Mouse (Mus musculus) cortical plate, adult 2 months (tissue): ENCODE measurements around the gene Sars.

ENCODE experiments used
- CTCF ChIP-seq: fragments of 200-500 bp; IDR thresholded peaks from 2 replicates; pipeline ENCODE4 v1.5.1; 2011; ENCODE audit warnings: mild to moderate bottlenecking, control low read depth, low read length; ENCODE audit not compliant: insufficient read depth; ENCODE audit errors: extremely low read depth
- POLR2A ChIP-seq: fragments of 200-500 bp; IDR thresholded peaks from 2 replicates; pipeline ENCODE4 v1.6.1; 2011; ENCODE audit warnings: mild to moderate bottlenecking, low read length, control low read depth; ENCODE audit not compliant: insufficient read depth; ENCODE audit errors: extremely low read depth

- TF ChIP-seq CTCF (no peak), POLR2A (no peak)
These were observed 19.4 kb downstream of the Sars start for GRCm38 (mm10) chr3:108425624-108426018.
